16 mouse cellular contexts compared by ENCODE assay signal in the genomic region with DNA sequence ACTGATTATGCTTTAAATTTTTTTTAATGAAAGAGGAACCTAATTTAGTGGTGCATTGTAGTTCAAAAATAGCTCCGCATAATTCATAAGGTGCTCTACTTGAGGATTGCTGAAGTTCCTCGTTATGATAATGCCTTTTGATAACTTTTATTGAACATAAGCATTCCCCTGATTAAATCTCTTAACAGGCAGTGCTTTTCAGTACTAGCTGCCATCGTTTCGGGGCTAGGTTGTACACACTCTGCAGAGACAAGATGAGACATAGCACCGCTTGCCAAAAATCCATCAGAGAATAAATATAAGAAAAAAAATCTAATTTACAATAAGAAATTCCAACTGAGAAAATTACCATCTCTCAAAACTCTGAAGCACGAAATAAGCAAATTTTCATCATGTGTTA.
"Had no signal": no experiment of that assay in that cellular context is flagged by ENCODE, and none has a peak within 500 bp of the region (broad histone marks: within the 10 kb centered on the region; RNA-seq: fewer than 3 reads in every experiment).

No protein-coding gene starts in this region.

- H3K36me3 ChIP-seq: midbrain, embryonic 10.5 days; midbrain, embryonic 12.5 days; neural tube, embryonic 13.5 days; neural tube, embryonic 15.5 days; stomach, embryonic 15.5 days had no signal

- DNase-seq: lung, embryonic 14.5 days; lung, postnatal 10 days; lung, postnatal 4 days; midbrain, embryonic 14.5 days; right cerebral cortex, postnatal 14 days; thymus, adult 2 months; thymus, postnatal 25 days; thymus, postnatal 4 days had no signal

- H3K9ac ChIP-seq: lung, embryonic 14.5 days; midbrain, embryonic 12.5 days; neural tube, embryonic 13.5 days; neural tube, embryonic 15.5 days; stomach, embryonic 15.5 days had no signal

- H3K9me3 ChIP-seq: midbrain, embryonic 10.5 days; midbrain, embryonic 12.5 days; neural tube, embryonic 13.5 days; neural tube, embryonic 15.5 days; stomach, embryonic 15.5 days had no signal

- H3K27ac ChIP-seq: midbrain, embryonic 10.5 days; midbrain, embryonic 12.5 days; neural tube, embryonic 13.5 days; neural tube, embryonic 15.5 days; stomach, embryonic 15.5 days; stomach, postnatal 0 days had no signal

- H3K4me3 ChIP-seq: midbrain, embryonic 10.5 days; midbrain, embryonic 12.5 days; myocyte; neural tube, embryonic 13.5 days; neural tube, embryonic 15.5 days; stomach, embryonic 15.5 days had no signal

- ATAC-seq: midbrain, embryonic 16.5 days had no signal

- H3K4me2 ChIP-seq: lung, embryonic 14.5 days; midbrain, embryonic 12.5 days; neural tube, embryonic 13.5 days; neural tube, embryonic 15.5 days; stomach, embryonic 15.5 days had no signal

- H3K27me3 ChIP-seq: midbrain, embryonic 12.5 days; neural tube, embryonic 13.5 days; neural tube, embryonic 15.5 days; stomach, embryonic 15.5 days had no signal

- H3K4me1 ChIP-seq: midbrain, embryonic 12.5 days; neural tube, embryonic 13.5 days; neural tube, embryonic 15.5 days; stomach, embryonic 15.5 days had no signal
